Mouse (Mus musculus) cortical plate, adult 2 months (tissue): ENCODE data around the gene Samd13.

ENCODE experiments used
- CTCF ChIP-seq: fragments of 200-500 bp; IDR thresholded peaks from 2 replicates; pipeline ENCODE4 v1.5.1; 2011; ENCODE audit warnings: mild to moderate bottlenecking, control low read depth, low read length; ENCODE audit not compliant: insufficient read depth; ENCODE audit errors: extremely low read depth
- POLR2A ChIP-seq: fragments of 200-500 bp; IDR thresholded peaks from 2 replicates; pipeline ENCODE4 v1.6.1; 2011; ENCODE audit warnings: mild to moderate bottlenecking, low read length, control low read depth; ENCODE audit not compliant: insufficient read depth; ENCODE audit errors: extremely low read depth

DNA sequence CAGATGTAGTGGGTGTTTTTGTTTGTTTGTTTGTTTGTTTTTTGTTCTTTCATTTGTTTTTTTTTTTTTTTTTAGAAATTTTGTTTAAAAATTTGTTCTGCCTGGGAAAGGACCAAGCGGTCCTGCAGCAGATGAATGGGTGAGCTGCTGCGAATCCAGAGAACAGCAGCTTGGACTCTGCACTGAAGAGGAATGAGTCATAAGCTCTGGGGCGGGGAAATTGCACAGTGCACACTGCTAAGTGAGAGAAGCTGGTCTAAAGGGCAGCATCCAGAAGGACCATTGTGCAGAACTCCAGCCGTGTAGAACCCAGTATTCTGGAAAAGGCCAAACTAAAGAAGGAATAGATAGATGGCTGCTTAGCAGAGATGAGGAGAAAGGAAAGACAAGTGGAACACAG, 18.7 kb upstream of the Samd13 start:
- TF ChIP-seq POLR2A (no peak), CTCF (no peak)
